Mouse (Mus musculus) megakaryocyte, adult 5-6 weeks (primary cell): ENCODE measurements around the gene Gga1. TPM values are rescaled to one million over a fixed set of nuclear protein-coding genes. Genes with fewer than 3 reads are reported as not detected.

ENCODE experiments used
- ATAC-seq: 2 replicates; pipeline ENCODE4 v1.8.0; 2016; ENCODE audit warnings: mild to moderate bottlenecking, inconsistent platforms; ENCODE audit not compliant: poor library complexity, severe bottlenecking
- total RNA-seq, 2 experiments: library from RNA; stranded (forward) in 1 of 2; stranded (reverse) in 1 of 2; fragments of 153-499, 151-499 nt in 1 of 2; fragments of 221-1000, 200-1000 nt in 1 of 2; gene quantifications; 2 replicates each; pipeline versions ENCODE4 v1.2.3 to v1.2.4; 2015 to 2017

The Gga1 gene
- total RNA-seq, 2 experiments from 2014 or later = 20.8 to 52.6 TPM

GRCm38 (mm10) chr15:78873803-78874435 is 3.1 kb upstream of the Gga1 start:
- ATAC-seq = no peak

GRCm38 (mm10) chr15:78874989-78875388 is 2.0 kb upstream of the Gga1 start:
- ATAC-seq = no peak

- no peak for ATAC-seq
Measured at GRCm38 (mm10) chr15:78875537-78875936, 1.5 kb upstream of the Gga1 start.

GRCm38 (mm10) chr15:78876258-78876696 is 713 bp upstream of the Gga1 start:
- peak; percentile 39 for ATAC-seq

GRCm38 (mm10) chr15:78877810-78878390 is 910 bp downstream of the Gga1 start:
- no peak for ATAC-seq

GRCm38 (mm10) chr15:78878792-78879516 is 2.0 kb downstream of the Gga1 start:
- peak; percentile 61 for ATAC-seq

- ATAC-seq = no peak
Measured at GRCm38 (mm10) chr15:78880432-78880831, 3.4 kb downstream of the Gga1 start.

- ATAC-seq = no peak
Measured at GRCm38 (mm10) chr15:78881828-78882227, 4.8 kb downstream of the Gga1 start.

- no peak for ATAC-seq
Measured at GRCm38 (mm10) chr15:78889401-78889853, 12.4 kb downstream of the Gga1 start.

- no peak for ATAC-seq
Measured at GRCm38 (mm10) chr15:78892440-78892839, 15.4 kb downstream of the Gga1 start.

- ATAC-seq = peak; percentile 14; the same call in 1 of the 2 replicates
Measured at GRCm38 (mm10) chr15:78894726-78895125, 17.7 kb downstream of the Gga1 start.

- peak; percentile 8; the same call in 1 of the 2 replicates for ATAC-seq
Measured at GRCm38 (mm10) chr15:78895741-78896140, 18.8 kb downstream of the Gga1 start.

- ATAC-seq = peak; percentile 49
Measured at GRCm38 (mm10) chr15:78896149-78896548, 19.2 kb downstream of the Gga1 start.

GRCm38 (mm10) chr15:78897488-78897887 is 20.5 kb downstream of the Gga1 start:
- ATAC-seq = no peak

GRCm38 (mm10) chr15:78898507-78899001 is 21.6 kb downstream of the Gga1 start:
- ATAC-seq = no peak

GRCm38 (mm10) chr15:78899409-78899739 is 22.4 kb downstream of the Gga1 start, which contains the start of gene Gm49510:
Gene Gm49510, plus strand, starts transcription at chr15:78899667.
- ATAC-seq = no peak

GRCm38 (mm10) chr15:78899740-78900584 is 23.0 kb downstream of the Gga1 start, which contains the start of gene Sh3bp1:
Gene Sh3bp1, plus strand, starts transcription at chr15:78899768.
- peak; percentile 36 for ATAC-seq

- ATAC-seq = peak; percentile 34
Measured at GRCm38 (mm10) chr15:78900585-78901421, 23.8 kb downstream of the Gga1 start.

GRCm38 (mm10) chr15:78901422-78901789 is 24.4 kb downstream of the Gga1 start:
- no peak for ATAC-seq

GRCm38 (mm10) chr15:78903243-78903642 is 26.3 kb downstream of the Gga1 start:
- peak; percentile 45 for ATAC-seq
